Mouse (Mus musculus) c-Kit-positive CD71-positive TER-119-positive erythroid progenitor cells, embryonic 14.5 days (primary cell): ENCODE data around the gene Dtymk.
"Not testable (repeated sequence)": the region's sequence is repeated elsewhere in the genome, so short reads cannot be mapped to it uniquely, and the experiment has no call there.

ENCODE experiments used
- DNase-seq: peaks from one replicate; pipeline ENCODE4 v3.0.0-alpha.2; 2013; ENCODE audit warnings: low spot score

Gene Dtymk

DNA sequence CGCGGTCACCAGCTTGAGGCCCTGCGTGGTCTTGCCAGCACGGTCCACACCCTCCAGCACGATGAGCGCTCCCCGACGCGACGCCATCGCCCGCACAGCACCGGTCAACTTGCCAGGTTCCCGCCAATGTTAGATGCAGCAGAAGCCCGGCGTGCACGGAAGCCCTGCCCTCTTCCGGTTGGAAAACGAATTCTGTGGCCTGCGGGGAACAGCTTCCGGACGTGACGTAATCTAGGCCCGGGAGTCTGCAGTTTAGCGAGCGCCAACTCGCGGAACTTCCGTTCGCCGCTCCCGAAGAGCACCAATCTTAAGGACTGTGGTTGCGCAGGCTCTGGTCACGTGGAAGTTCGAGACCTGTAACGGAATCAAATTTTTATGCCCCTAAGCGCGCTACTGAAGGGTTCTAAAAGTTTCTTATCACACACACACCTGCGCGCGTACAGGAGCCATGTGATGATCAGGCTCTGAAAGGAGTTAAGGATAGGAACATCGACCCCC, at the start of gene Dtymk:
Gene Dtymk (minus strand): TSS at position 194 of the 498 bp plus-strand sequence.
- peak; percentile 94 for DNase-seq

- not testable (repeated sequence) for DNase-seq
These were observed 44.1 kb upstream of the Dtymk start for GRCm38 (mm10) chr1:93845766-93846366.

DNA sequence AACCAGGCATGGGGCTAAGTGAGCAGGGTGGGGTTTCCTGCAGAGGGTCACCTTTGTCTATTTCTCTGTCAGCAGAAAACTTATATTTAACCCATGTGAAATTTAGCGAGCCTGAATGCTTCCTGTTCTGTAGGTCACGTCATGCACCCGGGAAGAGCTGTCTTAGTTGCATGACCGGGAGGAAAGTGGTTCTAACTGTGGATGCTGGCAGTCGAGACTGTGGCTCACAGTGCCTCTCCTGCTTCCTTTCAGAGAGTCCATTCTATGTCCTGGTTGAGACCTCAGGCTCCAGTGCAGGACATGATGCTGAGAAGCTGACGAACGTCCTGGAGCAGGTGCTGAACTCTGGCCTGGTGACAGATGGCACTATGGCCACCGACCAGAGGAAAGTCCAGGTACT, 36.8 kb upstream of the Dtymk start:
- not testable (repeated sequence) for DNase-seq

DNA sequence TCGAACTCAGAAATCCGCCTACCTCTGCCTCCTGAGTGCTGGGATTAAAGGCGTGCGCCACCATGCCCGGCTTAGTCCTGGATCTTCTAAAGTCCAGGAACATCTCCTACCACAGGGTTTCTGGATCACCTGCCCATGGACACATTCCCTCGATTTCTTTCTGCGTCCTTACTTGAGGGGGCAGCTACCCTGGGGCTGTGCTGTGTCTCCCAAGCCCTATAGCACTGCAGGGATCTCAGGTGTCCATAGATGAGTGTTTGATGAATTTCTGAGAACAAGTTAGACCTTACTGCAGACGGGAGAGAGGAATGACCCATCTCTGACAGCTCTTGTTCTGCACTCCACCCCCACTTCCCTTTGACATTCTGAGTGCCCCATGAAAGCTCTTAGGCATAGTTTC, 35.6 kb upstream of the Dtymk start:
- no peak for DNase-seq

DNA sequence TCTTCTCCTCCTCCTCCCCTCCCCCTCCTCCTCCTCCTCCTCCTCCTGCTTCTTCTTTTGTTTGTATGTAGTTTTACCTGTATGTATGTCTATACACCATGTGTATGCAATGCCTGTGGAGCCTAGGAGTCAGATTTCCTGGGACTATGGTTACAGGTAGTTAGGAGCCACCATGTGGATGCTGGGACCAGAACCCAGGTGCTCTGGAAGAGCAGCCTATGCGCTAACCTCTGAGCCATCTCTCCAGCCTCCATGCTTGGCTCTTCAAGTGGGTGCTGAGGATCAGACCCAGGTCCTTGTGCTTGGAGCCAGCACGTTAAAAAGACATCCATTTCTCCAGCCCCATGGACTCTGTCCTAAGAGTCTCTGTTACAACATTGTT, 34.8 kb upstream of the Dtymk start:
- DNase-seq = no peak

DNA sequence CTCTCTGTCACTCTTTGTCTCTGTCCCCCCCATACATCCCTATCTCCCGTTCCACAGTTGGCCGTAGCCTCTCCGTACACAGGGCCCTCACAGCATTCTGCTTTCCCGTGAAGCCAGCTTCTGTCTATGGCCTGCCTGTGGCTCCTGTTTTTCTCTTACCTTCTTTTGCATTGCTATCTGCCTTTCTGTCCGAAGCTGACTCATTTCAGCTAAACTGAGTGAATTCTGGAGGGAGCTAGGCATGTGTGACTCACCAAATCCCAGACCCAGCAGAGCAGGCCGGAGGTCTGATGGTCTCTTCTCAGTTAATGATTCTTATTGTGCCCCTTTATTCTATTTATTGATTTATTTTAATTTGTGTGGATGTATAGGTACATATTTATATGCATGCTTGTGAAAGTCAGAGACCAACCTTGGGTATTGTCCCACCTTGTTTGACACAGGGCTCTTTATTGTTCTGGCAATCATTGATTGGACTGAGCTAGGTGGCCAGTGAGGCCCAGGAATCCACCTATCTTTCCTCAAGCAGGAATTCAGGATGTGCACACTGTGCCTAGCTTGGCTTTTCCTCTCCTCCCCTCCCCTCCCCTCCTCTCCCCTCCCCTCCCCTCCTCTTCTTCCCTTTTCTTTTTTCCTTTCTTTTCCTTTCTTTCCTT, 34.3 kb upstream of the Dtymk start:
- DNase-seq = no peak

GRCm38 (mm10) chr1:93835211-93835610, 33.5 kb upstream of the Dtymk start:
- DNase-seq = no peak

DNA sequence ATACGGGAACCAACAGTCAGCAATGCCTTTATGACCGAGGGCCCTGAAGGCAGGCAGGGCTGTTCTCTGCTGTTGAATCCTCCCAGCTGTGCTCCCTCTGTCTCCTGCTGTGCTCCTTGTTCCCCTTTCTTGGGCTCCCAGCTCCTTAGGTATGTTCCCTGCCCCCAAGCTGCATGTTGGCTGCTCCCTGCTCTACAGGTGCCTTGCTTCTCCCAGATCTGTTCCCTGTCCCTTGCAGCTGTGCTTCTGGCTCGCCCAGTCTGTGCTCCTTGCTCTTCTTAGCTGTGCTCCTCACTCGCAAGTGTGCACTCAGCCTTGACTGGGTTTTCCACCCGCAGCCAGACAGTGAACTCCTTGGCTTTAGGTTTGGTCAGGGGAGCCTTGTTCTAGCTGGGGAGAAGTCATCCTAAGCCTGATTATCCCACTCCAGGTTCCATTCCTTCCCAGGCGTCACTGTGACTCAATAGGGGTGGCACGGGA, 33.0 kb upstream of the Dtymk start:
- DNase-seq = no peak

GRCm38 (mm10) chr1:93832754-93833360, 31.1 kb upstream of the Dtymk start:
- DNase-seq = not testable (repeated sequence)

- DNase-seq = no peak
These were observed 24.8 kb upstream of the Dtymk start for GRCm38 (mm10) chr1:93826540-93826835.

- DNase-seq = no peak
These were observed 24.2 kb upstream of the Dtymk start for GRCm38 (mm10) chr1:93825771-93826539.

DNA sequence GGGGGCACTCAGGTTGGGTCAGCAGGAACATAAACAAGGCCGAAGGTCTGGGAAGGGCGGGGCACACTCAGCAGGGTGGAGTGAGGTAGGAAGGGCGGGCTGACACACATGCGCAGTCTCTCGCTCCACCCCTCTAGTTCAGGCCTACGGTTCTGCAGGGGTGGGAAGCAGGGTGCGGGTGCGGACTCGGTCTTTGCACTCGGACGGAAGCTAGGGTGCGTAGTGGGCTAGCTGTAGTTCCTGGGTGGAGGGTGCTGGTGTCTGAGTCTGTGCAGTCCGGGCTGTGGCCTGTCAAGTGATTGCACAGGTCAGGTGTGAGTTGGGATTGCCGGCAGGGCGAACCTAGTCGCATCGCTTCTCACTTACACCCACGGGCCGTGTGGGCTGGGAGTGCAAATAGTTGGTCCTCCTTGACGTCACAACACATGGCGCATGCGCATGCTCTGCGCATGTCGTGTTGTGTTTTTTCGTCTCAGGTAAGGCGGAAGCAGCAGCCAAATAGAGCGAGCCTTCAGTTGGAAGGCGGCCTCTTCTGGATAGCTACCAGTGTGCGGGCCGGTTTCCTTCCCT, 23.5 kb upstream of the Dtymk start:
- DNase-seq = peak; percentile 94

DNA sequence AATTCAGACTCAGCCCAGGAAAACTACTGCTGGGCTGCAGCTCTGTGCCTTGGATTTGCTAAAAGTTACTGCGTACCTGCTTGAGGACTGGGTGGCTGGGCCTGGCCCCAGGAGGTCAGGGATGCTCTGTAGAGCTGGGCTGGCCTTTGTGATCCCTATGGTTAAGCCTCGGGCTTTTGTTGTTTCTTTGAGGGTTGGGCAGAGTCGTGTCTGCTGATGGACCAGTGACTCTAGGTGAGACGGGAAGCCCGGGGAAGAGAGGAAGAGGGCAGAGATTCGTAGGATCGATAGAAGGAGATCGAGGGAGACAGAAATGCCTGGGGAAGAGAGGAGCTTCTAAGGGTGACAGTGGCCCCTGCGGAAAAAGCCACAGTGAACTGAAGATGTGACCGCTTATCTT, 22.9 kb upstream of the Dtymk start, which contains the start of gene D2hgdh:
Gene D2hgdh (plus strand): TSS at position 301 of the 400 bp plus-strand sequence.
- no peak for DNase-seq

GRCm38 (mm10) chr1:93823796-93824495, 22.2 kb upstream of the Dtymk start:
- no peak for DNase-seq

DNA sequence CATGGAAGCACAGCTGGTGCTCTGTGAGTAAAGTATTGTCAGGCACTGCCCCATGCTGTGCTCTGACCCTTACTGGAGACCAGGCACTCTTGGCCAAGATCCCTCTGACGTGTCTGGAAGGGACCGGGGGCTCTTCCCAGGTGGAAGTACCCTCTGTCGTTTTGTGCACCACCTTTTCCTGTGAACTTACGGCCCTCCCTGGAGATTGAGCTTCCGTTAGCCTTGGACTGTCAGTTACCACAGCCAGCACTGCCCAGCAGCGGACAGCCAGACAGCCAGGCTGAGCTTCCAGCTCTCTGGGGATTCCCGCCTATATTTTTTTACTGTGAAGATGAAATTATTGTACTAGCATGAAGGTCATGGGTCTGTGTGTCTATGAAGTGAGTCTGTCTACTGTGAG, 17.0 kb upstream of the Dtymk start:
- DNase-seq = no peak

DNA sequence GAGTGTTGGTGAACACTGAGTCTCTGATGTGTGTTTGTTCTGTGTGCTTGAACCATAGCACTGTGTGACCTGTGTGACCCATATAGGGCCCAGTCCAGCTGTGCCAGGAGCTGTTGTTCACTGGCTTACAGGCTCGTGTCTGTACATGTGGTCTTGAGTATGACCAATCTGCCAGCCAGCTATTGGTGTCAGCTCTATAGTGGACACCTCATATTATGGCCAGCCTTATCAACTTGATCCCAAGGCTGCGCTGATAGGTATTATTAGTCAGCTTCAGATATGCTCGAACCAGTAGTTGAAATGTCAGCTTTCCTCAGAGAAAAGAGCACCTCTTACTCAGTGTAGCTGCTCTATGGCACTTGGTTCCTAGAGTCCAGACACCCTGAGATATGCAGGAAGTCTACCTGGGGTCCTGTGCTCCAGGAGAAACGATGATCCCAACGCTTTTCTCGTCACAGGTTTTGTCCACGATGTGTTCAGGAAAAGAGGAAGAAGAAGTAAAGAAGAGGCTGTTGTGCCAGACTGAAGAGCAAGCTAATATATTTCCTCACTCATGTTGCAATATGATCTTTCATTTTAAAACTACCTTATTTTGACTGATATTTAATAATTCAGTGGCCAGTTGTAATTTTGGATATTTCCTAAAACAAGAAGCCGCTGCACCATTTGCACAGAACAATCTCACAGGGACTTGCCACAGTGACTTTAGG, 16.2 kb upstream of the Dtymk start:
- no peak for DNase-seq

- DNase-seq = no peak
These were observed 9.8 kb upstream of the Dtymk start for GRCm38 (mm10) chr1:93811495-93812039.

DNA sequence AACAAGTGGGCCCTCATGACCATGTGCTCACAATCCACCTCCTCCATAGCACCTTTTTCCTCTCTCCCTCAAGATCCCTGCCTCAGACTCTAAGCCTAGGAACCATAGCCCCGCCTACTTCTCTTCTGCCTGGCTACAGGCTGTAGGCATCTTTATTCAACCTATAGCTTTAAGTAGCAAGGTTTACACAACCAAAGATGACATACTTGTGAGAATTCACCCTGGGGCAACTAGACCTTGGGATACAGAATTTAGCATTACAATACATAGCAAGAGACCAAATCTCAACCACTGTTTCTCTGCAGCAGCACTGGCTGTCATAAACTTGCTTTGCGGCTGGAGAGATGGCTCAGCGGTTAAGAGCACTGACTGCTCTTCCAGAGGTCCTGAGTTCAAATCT, 8.3 kb upstream of the Dtymk start:
- no peak for DNase-seq

- no peak for DNase-seq
These were observed 7.1 kb upstream of the Dtymk start for GRCm38 (mm10) chr1:93808871-93809270.

DNA sequence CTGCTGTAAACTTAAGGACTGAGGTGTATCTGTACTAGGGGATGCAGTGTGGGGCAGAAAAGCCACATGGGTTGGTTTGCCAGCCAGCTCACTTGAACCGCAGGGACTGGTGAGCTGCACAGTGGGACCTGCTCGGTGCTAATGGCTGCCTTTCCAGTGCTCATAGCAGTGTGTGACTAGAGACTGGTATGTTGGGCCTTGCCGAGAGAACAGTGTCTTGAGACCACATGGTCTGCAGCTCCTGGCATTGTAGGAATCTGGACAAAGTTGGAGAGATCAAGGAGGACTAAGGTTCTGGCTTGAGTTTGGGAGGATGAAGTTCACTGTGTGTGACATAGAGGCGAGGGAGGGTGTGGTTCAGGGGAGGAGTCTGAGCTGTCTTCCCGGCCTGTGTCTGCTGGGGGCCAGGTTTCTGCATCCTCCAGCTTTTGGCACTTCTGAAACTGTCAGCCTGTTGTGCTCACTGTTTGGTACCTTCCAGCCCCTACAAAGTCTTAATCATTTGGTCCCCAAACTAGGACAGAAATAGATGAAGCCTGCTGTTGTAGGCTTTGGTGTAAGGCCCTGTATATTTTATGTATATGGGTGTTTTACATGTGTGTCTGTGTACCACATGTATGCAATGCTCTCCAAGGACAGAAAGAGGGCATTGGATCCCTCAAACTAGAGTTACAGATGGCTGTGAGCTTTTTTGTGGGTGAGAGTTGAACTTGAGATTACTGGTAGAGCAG, 3.7 kb upstream of the Dtymk start:
- peak; percentile 58 for DNase-seq
